Mouse (Mus musculus) stomach, postnatal 0 days (tissue): ENCODE data around the gene Teddm1a.

ENCODE experiments used
- CTCF ChIP-seq: IDR thresholded peaks from 2 replicates; pipeline ENCODE4 v1.5.1; 2016; ENCODE audit warnings: antibody characterized with exemption, low read depth, mild to moderate bottlenecking, moderate library complexity
- EP300 ChIP-seq: optimal IDR thresholded peaks from 2 replicates; pipeline ENCODE3; 2016; ENCODE audit warnings: antibody characterized with exemption

GRCm38 (mm10) chr1:153909963-153910291 lies 18.4 kb downstream of the Teddm1a start:
- no peak for TF ChIP-seq CTCF
- no peak for TF ChIP-seq EP300
